Mouse (Mus musculus) intestine, embryonic 16.5 days (tissue): ENCODE data around the gene Sirt4. TPM values are rescaled to one million over a fixed set of nuclear protein-coding genes. Genes with fewer than 3 reads are reported as not detected.
"Not testable (repeated sequence)": the region's sequence is repeated elsewhere in the genome, so short reads cannot be mapped to it uniquely, and the experiment has no call there.

ENCODE experiments used
- ATAC-seq: fragments of 200-750 bp; cut with Nextera tagmentation; 2 replicates; pipeline ENCODE4 v1.8.0; 2017; ENCODE audit warnings: moderate TSS enrichment, moderate library complexity
- H3K27ac ChIP-seq: fragments of 300-500 bp; sonication (generic); 2 replicates; pipeline ENCODE4 v1.5.1; 2014; ENCODE audit warnings: mild to moderate bottlenecking, low read length
- H3K27me3 ChIP-seq: fragments of 300-500 bp; sonication (generic); replicated peaks from 2 replicates; pipeline ENCODE4 v1.6.1; 2014; ENCODE audit warnings: low read length, control low read depth, mixed read lengths; ENCODE audit not compliant: control insufficient read depth, insufficient read depth
- H3K36me3 ChIP-seq: fragments of 300-500 bp; sonication (generic); 2 replicates; pipeline ENCODE4 v1.6.1; 2014; ENCODE audit warnings: low read length, control low read depth; ENCODE audit not compliant: control insufficient read depth, insufficient read depth
- H3K4me1 ChIP-seq: fragments of 300-500 bp; sonication (generic); 2 replicates; pipeline ENCODE4 v1.6.1; 2014; ENCODE audit warnings: low read length, control low read depth, mixed read lengths; ENCODE audit not compliant: control insufficient read depth, insufficient read depth
- H3K4me2 ChIP-seq: fragments of 300-500 bp; sonication (generic); 2 replicates; pipeline ENCODE4 v1.6.1; 2014; ENCODE audit warnings: low read depth, low read length, control low read depth
- H3K4me3 ChIP-seq: fragments of 300-500 bp; sonication (generic); 2 replicates; pipeline ENCODE4 v1.5.1; 2014; ENCODE audit warnings: mild to moderate bottlenecking, low read length
- H3K9ac ChIP-seq: fragments of 300-500 bp; sonication (generic); 2 replicates; pipeline ENCODE4 v1.6.1; 2014; ENCODE audit warnings: low read depth, low read length
- H3K9me3 ChIP-seq: fragments of 300-500 bp; sonication (generic); 2 replicates; pipeline ENCODE4 v1.6.1; 2016; ENCODE audit warnings: low read length, control low read depth; ENCODE audit not compliant: control insufficient read depth
- WGBS: fragments of 180-500 bp; shearing (Covaris S2); extraction: QIAGEN DNeasy Blood & Tissue Kit; methylation state at CpG from one replicate; pipeline ENCODE4 v1.1.7; 2014; 5-methylcytosine and 5-hydroxymethylcytosine counted together
- polyA plus RNA-seq: library from polyadenylated mRNA; unstranded; fragments of >200 nt; fragmentation: Nextera tagmentation; extraction: Ambion mirVana; gene quantifications from 2 replicates; pipeline ENCODE4 v1.2.1, GENCODE M21; 2015

Sirt4 gene
- polyA plus RNA-seq, 1 experiment from 2014 or later = 23.1 TPM

GRCm38 (mm10) chr5:115444130-115444529 lies 40.4 kb downstream of the Sirt4 start:
- Histone ChIP-seq H3K4me2 (no peak overlapping the region), H3K27me3 (no peaks in the 10 kb centered on the region), H3K9me3 (no peaks in the 10 kb centered on the region), H3K27ac (no peak overlapping the region), H3K36me3 (peaks cover 4% of the 10 kb centered on the region; the same call in 1 of the 2 replicates), H3K4me1 (no peaks in the 10 kb centered on the region), H3K4me3 (no peak overlapping the region), H3K9ac (no peak overlapping the region)
- WGBS = 88% methylated on average over 11 of the region's 11 CpGs
- no peak for ATAC-seq

GRCm38 (mm10) chr5:115442663-115443062 lies 41.9 kb downstream of the Sirt4 start:
- 77% methylated on average over 5 of the region's 5 CpGs for WGBS
- not testable (repeated sequence) for H3K27me3 ChIP-seq, H3K4me3 ChIP-seq, H3K36me3 ChIP-seq, H3K9me3 ChIP-seq, H3K9ac ChIP-seq, H3K4me1 ChIP-seq, ATAC-seq, H3K27ac ChIP-seq, H3K4me2 ChIP-seq

GRCm38 (mm10) chr5:115441205-115441849 lies 43.2 kb downstream of the Sirt4 start:
- H3K4me3 ChIP-seq = no peak overlapping the region
- ATAC-seq = peak; percentile 24; the same call in 1 of the 2 replicates
- H3K9ac ChIP-seq = no peak overlapping the region
- peaks cover 7% of the 10 kb centered on the region; the same call in 1 of the 2 replicates for H3K36me3 ChIP-seq
- H3K4me1 ChIP-seq = peaks cover 6% of the 10 kb centered on the region
- WGBS = 43% methylated on average over 14 of the region's 14 CpGs
- H3K27ac ChIP-seq = no peak overlapping the region
- no peaks in the 10 kb centered on the region for H3K27me3 ChIP-seq
- H3K9me3 ChIP-seq = no peaks in the 10 kb centered on the region
- no peak overlapping the region for H3K4me2 ChIP-seq

- WGBS = 57% methylated on average over 7 of the region's 7 CpGs
- Histone ChIP-seq H3K9ac (no peak overlapping the region), H3K9me3 (no peaks in the 10 kb centered on the region), H3K4me2 (no peak overlapping the region), H3K36me3 (peaks cover 7% of the 10 kb centered on the region; the same call in 1 of the 2 replicates), H3K27ac (no peak overlapping the region), H3K4me3 (no peak overlapping the region), H3K4me1 (peaks cover 20% of the 10 kb centered on the region), H3K27me3 (no peaks in the 10 kb centered on the region)
- no peak for ATAC-seq
Measured at GRCm38 (mm10) chr5:115438667-115439066, 45.9 kb downstream of the Sirt4 start.

GRCm38 (mm10) chr5:115437945-115438315 lies 46.6 kb downstream of the Sirt4 start:
- no peaks in the 10 kb centered on the region for H3K27me3 ChIP-seq
- 46% methylated on average over 2 of the region's 2 CpGs for WGBS
- peaks cover 7% of the 10 kb centered on the region; the same call in 1 of the 2 replicates for H3K36me3 ChIP-seq
- no peaks in the 10 kb centered on the region for H3K9me3 ChIP-seq
- H3K9ac ChIP-seq = no peak overlapping the region
- H3K4me2 ChIP-seq = no peak overlapping the region
- no peak overlapping the region for H3K27ac ChIP-seq
- peaks cover 20% of the 10 kb centered on the region for H3K4me1 ChIP-seq
- no peak overlapping the region for H3K4me3 ChIP-seq
- ATAC-seq = no peak

GRCm38 (mm10) chr5:115437242-115437944 lies 47.1 kb downstream of the Sirt4 start:
- H3K36me3 ChIP-seq = 0 out of 2 replicates have a peak, but pooled peaks cover 7% of the 10 kb centered on the region
- no peak overlapping the region for H3K27ac ChIP-seq
- H3K27me3 ChIP-seq = no peaks in the 10 kb centered on the region
- peaks cover 20% of the 10 kb centered on the region for H3K4me1 ChIP-seq
- no peaks in the 10 kb centered on the region for H3K9me3 ChIP-seq
- 65% methylated on average over 7 of the region's 7 CpGs for WGBS
- no peak overlapping the region for H3K4me2 ChIP-seq
- H3K9ac ChIP-seq = no peak overlapping the region
- H3K4me3 ChIP-seq = no peak overlapping the region
- no peak for ATAC-seq

GRCm38 (mm10) chr5:115436421-115437124 lies 48.0 kb downstream of the Sirt4 start:
- peak; percentile 70 for ATAC-seq
- H3K4me2 ChIP-seq = peak overlapping the region; percentile 81
- 0 out of 2 replicates have a peak, but pooled peaks cover 7% of the 10 kb centered on the region for H3K36me3 ChIP-seq
- no peaks in the 10 kb centered on the region for H3K27me3 ChIP-seq
- peak overlapping the region; percentile 46 for H3K4me3 ChIP-seq
- WGBS = 2% methylated on average over 42 of the region's 43 CpGs
- peaks cover 24% of the 10 kb centered on the region for H3K4me1 ChIP-seq
- H3K27ac ChIP-seq = peak overlapping the region; percentile 74
- H3K9ac ChIP-seq = peak overlapping the region; percentile 74
- no peaks in the 10 kb centered on the region for H3K9me3 ChIP-seq

- WGBS = 23% methylated on average over 8 of the region's 8 CpGs
- peak; percentile 22; the same call in 1 of the 2 replicates for ATAC-seq
- Histone ChIP-seq H3K27ac (peak overlapping the region; percentile 74), H3K4me2 (peak overlapping the region; percentile 81), H3K9me3 (no peaks in the 10 kb centered on the region), H3K36me3 (0 out of 2 replicates have a peak, but pooled peaks cover 7% of the 10 kb centered on the region), H3K4me3 (peak overlapping the region; percentile 46), H3K9ac (peak overlapping the region; percentile 74), H3K27me3 (no peaks in the 10 kb centered on the region), H3K4me1 (peaks cover 30% of the 10 kb centered on the region)
Measured at GRCm38 (mm10) chr5:115435755-115436379, 48.7 kb downstream of the Sirt4 start.
